Mouse (Mus musculus) embryo, embryonic 9.5 days (tissue): Measurements from ENCODE around the gene Svopl.
A peak's percentile ranks its signal among the peaks of the same experiment; 100 is the strongest.

ENCODE experiments used
- DNase-seq: peaks from one replicate; pipeline ENCODE4 v3.0.0-alpha.2; 2017; ENCODE audit errors: extremely low spot score

Svopl gene

DNA sequence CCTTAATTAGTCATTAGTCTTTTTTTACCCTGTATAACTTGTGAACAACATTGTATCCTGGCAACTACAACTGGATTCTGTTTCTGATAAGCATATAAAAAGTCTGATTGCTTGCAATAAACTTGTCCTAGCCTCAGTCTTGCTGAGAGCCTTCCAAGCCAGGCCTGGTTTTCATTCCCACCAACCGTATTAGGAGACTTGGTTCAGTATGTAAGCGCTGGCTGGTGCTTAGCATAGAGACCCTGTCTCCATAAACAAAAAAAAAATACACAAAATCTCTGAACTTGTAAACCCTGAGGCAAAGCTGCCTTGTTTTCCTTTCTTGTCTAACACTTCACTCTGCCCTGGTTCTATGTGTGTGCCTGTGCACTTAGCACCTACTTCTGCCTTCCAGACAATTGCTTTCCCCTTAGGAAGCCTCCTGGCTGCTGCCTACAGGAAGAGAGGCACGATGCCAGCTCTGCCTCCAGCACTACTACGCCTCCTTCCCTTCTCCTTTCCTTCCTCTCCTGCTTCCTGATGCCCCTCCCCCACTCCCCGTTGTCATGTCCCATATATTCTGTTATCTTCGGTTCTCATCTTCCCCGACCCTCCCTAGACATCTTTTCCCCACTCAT, 14.8 kb downstream of the Svopl start:
- no peak for DNase-seq

- no peak for DNase-seq
Observed at GRCm38 (mm10) chr6:38028205-38028604, 18.6 kb downstream of the Svopl start.

DNA sequence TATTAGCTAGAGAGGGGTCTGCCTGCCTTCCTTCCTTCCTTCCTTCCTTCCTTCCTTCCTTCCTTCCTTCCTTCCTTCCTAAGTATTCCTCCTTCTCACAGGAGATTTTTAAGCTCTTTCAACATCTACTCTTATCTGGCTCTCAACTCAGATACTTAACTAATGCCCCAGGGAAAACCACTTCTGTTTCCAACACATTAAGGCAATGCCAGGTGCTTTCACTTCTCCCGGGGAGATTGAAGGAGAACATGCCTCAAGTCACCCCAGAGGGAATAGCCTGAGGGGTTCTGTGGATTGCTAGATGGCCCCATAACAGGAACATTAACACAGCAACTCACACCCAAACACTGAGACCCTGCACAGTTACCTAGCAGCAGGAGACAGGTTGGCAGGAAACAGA, 19.0 kb downstream of the Svopl start:
- no peak for DNase-seq

DNA sequence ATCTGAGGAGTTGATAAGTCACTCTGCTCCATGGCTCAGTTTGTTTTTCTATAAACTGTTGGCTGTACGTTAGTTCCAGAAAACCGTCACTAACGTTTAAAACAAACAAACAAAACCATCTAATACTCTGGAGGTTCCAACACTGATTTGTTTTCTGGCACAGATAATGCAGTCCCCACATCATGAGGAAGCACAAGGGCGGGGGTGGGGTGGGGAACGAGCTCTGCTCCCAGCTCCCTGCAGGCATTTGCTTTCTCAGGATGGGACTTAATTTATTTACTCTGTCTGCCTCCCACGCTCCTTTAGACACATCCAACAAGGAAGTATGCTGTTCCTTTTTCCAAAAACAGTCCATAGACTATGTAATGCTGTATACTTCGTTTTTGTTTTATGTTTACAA, 23.5 kb downstream of the Svopl start:
- DNase-seq, result no peak

DNA sequence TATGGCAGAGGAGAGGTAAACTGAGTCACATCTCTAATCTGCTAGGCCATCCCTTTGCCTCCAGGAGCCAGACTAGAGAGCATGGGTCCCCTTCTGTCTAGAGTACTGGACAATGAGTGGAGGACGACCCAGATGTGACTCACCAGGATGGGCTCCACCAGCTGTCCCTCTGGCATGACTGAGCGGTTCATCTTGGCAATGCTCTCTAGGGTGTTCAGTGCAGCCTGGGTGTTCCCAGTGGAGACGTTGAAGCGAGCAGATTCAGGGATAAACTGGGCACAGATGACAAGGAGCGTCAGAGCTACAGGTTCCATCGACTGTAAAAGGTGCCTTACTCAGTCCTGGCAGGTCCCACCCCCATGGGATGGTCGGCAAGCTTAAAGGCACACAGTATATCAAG, 25.4 kb downstream of the Svopl start:
- no peak for DNase-seq

DNA sequence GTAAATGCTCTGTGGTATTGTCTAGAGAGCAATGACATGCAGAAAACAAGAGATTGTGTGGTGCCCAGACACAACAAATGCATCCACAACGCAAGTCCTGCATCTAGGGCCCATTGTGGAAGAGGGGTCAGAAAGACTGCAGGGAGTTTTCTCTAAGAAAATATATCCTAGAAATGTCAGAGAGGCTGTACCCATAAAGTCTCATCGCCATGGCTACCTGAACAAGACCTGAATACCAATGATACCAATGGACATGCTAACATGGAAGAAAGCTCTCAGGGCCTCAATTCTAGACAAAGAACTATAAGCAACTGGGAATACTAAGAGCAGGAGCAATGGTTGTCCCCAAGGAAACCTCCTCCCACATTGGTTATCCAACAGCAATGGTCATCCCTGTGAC, 34.0 kb downstream of the Svopl start:
- no peak for DNase-seq

GRCm38 (mm10) chr6:38007459-38007858, 39.3 kb downstream of the Svopl start:
- peak; percentile 60 for DNase-seq

- no peak for DNase-seq
Observed at GRCm38 (mm10) chr6:37967386-37967785, 79.4 kb downstream of the Svopl start.

DNA sequence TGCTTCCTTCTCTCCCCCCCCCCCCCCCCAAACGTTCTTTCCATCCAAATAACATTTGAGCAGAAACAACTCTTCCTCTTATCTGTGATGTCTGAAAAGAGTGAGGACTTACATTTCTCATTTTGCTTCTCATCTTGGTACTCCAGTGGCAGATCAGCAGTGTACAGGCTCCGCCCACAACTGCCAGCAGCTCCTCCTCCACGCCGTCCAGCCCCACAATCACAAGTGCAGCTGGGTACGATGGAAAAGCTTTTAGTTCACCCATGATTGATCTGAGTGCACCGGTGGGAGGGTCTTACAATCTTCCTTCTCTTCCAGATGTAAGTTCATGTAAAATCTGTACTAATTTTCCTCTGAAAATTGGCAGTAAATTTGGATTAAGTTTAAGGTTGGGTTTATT, 95.5 kb downstream of the Svopl start:
- no peak for DNase-seq

DNA sequence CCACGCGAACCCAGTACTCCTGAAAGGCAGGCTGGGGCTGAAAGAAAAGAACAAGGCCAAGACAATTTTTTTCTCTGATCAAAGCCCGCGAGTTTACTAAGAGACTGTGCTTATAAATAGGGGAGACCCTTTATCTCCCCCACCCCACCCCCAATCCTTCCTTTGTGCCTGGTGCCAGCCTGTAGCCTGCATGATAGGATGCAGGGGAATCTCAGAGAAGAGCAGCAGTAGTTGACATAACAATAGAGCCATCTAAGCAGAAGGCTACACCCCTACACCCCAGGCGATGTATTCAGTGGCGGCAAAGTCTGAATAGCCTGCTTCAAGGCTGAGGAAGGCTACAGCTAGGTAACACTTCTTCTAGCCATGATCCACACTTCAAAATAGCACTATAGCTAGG, 110.3 kb downstream of the Svopl start:
- DNase-seq, result peak; percentile 44
